Mouse (Mus musculus) small intestine, adult 2 months (tissue): ENCODE data around the gene Pde4d.

ENCODE experiments used
- CTCF ChIP-seq: fragments of 200-500 bp; IDR thresholded peaks from 2 replicates; pipeline ENCODE4 v1.5.1; 2012; ENCODE audit warnings: low read depth, mild to moderate bottlenecking, control low read depth, inconsistent platforms, low read length, moderate library complexity, mixed read lengths; ENCODE audit not compliant: insufficient replicate concordance, insufficient read length; ENCODE audit errors: extremely low read depth
- POLR2A ChIP-seq: fragments of 200-500 bp; IDR thresholded peaks from 2 replicates; pipeline ENCODE4 v1.6.1; 2012; ENCODE audit warnings: low read depth, mild to moderate bottlenecking, control low read depth, inconsistent platforms, low read length, moderate library complexity

GRCm38 (mm10) chr13:109638273-109638672 is 1188.5 kb downstream of the Pde4d start:
- TF ChIP-seq CTCF (no peak), POLR2A (no peak)
